Mouse (Mus musculus) embryo, embryonic 9.5 days (tissue): ENCODE results near the gene Cfap61.
A peak's percentile ranks its signal among the peaks of the same experiment; 100 is the strongest.

Experiments used
- DNase-seq: peaks from one replicate; pipeline ENCODE4 v3.0.0-alpha.2; 2017; ENCODE audit errors: extremely low spot score

Cfap61 gene

GRCm38 (mm10) chr2:146257609-146258008, 323.0 kb downstream of the Cfap61 start:
- DNase-seq, result no peak

- DNase-seq, result peak; percentile 29
Observed at GRCm38 (mm10) chr2:146258736-146259469, 324.3 kb downstream of the Cfap61 start.

- DNase-seq, result no peak
Observed at GRCm38 (mm10) chr2:146259787-146260560, 325.4 kb downstream of the Cfap61 start.

GRCm38 (mm10) chr2:146261146-146261545, 326.6 kb downstream of the Cfap61 start:
- no peak for DNase-seq

- DNase-seq, result no peak
Observed at GRCm38 (mm10) chr2:146262215-146262614, 327.6 kb downstream of the Cfap61 start.

- DNase-seq, result no peak
Observed at GRCm38 (mm10) chr2:146262966-146263365, 328.4 kb downstream of the Cfap61 start.
